Mouse (Mus musculus): ENCODE measurements around the gene Thsd1. TPM values are rescaled to one million over a fixed set of nuclear protein-coding genes. Genes with fewer than 3 reads are reported as not detected.

Thsd1 gene
- polyA plus RNA-seq (2014; fragmentation: Illumina TruSeq; extraction: RNeasy Lipid Tissue Mini Kit (QIAGEN cat#74804); ENCODE audit: low read depth, low replicate concordance): 3.3 TPM

DNA sequence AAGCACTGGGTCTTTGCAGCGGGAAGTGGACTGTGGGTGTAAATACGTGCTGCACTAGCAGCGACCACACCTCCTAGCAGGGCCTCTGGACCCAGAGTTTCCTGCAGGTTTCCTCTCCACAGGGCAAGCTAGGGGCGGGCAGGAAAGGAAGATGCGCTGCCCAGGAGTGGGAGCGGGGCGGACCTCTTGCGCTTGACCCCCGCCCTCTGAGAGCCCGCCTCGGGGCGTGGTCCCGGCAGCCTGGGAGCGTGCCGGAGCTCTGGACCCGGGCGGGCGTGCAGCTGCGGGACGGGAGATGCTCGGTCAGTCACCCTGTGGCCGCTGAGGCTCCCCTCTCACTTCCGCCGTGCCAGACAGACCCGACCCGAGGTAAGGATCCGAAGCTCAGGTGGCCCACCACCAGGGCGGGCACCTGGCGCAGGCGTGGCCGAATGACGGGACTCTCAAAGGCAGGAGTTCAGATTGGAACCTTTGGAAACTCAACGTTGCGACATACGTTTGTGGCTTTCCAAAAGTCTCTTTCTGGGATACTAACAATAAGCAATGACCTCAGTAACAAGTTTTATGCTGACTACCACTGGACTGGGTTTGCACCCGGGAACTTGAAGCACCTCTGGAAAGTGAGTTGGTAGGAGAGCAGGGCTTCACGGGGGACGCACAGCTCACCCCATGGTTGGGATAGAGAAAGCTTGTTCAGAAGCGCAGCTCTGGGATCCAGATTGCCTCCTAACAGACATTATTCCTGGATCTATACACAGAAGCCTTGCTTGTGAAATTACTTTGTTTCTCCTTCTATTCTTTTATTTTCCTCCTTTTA lies at the start of gene Thsd1:
TSS of gene Thsd1 (plus strand) at position 253 of the 817 bp plus-strand sequence.

DNA sequence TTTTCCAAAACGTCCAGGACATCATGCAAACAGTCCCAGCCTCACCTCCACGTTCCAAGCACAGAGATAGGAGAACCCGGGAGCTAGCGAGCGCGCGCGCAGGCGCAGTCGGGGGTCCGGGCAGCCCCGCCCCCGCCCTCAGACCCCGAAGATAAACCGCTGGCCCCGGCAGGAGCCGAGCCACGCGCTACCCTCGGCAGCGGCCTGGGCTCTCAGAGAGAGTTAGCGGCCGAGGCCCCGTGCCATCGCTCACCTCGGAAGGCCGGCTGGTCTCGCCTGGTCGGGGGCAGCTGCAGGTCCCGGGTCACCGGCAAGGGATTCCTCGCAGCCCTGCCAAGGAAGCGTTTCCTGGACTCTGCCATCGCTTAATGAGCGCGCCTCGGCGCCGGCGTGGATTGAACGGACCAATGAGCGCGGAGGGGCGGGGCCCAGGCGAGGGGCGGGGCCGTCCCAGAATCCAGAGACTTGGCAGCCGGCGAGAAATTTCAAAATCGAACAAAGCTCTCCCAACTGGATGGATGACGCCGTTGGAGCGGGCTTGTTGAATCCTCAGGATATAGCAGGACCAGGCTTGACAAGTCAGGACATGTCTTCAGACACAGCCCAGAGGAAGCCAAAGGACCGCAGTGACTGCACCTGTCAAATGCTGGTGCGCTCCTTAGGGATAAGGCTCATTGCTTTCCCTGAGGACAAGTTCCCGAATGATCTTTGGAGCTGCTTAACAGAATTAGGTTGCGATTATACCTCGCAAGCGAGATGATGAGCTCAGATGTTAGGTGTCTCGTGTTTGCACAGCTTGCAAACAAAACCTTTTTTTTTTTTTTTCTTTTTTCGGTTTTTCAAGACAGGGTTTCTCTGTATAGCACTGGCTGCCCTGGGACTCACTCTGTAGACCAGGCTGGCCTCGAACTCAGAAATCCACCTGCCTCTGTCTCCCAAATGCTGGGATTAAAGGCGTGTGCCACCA lies 41.4 kb upstream of the Thsd1 start, which contains the start of gene Ckap2:
TSS of gene Ckap2 (minus strand) at position 389 of the 967 bp plus-strand sequence.

DNA sequence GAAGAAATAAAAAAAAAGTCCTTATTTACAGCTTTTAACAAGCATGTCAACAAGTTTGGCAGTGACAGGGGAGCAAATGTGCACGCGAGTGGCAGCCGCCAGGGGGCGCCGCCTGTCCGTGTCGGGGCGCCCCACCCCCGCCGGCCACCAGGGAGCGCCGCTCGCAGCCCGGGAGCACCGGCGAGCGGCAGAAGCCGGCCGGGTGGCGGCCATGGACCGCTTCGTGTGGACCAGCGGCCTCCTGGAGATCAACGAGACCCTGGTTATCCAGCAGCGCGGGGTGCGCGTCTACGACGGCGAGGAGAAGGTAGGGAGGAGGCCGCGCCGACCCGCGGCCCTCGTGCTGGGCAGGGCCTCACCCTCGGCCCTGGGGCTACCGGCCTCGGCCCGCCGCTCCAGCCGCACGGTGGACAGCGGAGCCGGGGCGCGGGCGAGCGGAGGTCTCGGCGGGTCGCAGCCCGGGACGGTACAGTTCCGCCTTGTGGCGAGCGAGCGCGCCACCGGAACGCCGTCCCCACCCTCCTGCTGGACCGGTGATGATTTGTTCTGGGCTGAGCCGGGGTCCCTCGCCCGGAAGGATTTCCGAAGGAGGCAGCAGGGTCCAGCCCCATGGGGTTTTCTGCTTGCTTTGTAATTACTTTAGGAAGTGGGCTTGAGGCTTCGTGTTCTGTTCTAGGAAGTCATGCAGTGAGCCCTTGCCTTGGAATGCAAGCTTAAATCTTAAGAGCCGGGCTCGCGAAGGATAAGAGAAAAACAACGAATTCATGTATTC lies 34.3 kb upstream of the Thsd1 start, which contains the start of gene Vps36:
TSS of gene Vps36 (plus strand) at position 150 of the 772 bp plus-strand sequence.

DNA sequence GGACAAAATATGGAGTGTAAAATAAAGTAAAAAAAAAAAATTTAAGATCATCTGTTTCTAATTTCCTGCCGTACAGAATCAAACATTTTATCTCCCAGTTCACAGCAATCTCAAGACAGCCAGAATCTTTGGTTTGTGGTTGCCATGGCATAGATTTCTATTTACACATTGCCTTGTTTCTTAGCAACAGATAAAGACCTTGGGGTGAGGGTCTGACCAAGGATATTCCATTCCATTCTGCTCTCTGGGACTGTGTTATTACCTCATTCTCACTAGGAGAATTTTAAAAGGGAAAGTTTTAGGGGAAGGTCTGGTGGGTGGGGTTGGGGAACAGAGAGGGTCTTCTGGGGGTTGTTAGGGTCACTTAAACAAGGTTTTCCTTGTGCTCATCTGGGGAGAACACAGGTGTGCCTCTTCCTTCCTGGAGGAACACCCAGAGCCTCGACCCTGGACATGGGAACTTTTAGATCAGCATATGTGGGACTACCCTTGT lies 55.9 kb downstream of the Thsd1 start, which contains the start of gene Tpte:
TSS of gene Tpte (plus strand) at position 443 of the 493 bp plus-strand sequence.

Other genes starting within 250 kb of the Thsd1 start
- 0.17 TPM for gene Atp7b, start 167.0 kb upstream of the Thsd1 start, polyA plus RNA-seq (2014; fragmentation: Illumina TruSeq; extraction: RNeasy Lipid Tissue Mini Kit (QIAGEN cat#74804); ENCODE audit: low read depth, low replicate concordance)
- gene Alg11, start 166.6 kb upstream of the Thsd1 start, polyA plus RNA-seq (2014; fragmentation: Illumina TruSeq; extraction: RNeasy Lipid Tissue Mini Kit (QIAGEN cat#74804); ENCODE audit: low read depth, low replicate concordance): 9.1 TPM
- 1.5 TPM for gene Nek5, start 102.3 kb upstream of the Thsd1 start, polyA plus RNA-seq (2014; fragmentation: Illumina TruSeq; extraction: RNeasy Lipid Tissue Mini Kit (QIAGEN cat#74804); ENCODE audit: low read depth, low replicate concordance)
- 2.4 TPM for gene Nek3, start 60.9 kb upstream of the Thsd1 start, polyA plus RNA-seq (2014; fragmentation: Illumina TruSeq; extraction: RNeasy Lipid Tissue Mini Kit (QIAGEN cat#74804); ENCODE audit: low read depth, low replicate concordance)
- 1.8 TPM for gene Ckap2, start 41.5 kb upstream of the Thsd1 start, polyA plus RNA-seq (2014; fragmentation: Illumina TruSeq; extraction: RNeasy Lipid Tissue Mini Kit (QIAGEN cat#74804); ENCODE audit: low read depth, low replicate concordance)
- gene Vps36, start 34.5 kb upstream of the Thsd1 start, polyA plus RNA-seq (2014; fragmentation: Illumina TruSeq; extraction: RNeasy Lipid Tissue Mini Kit (QIAGEN cat#74804); ENCODE audit: low read depth, low replicate concordance): 15.9 TPM
- gene Tpte, start 56.1 kb downstream of the Thsd1 start, polyA plus RNA-seq (2014; fragmentation: Illumina TruSeq; extraction: RNeasy Lipid Tissue Mini Kit (QIAGEN cat#74804); ENCODE audit: low read depth, low replicate concordance): 0.15 TPM
- gene Slc25a15, start 171.3 kb downstream of the Thsd1 start, polyA plus RNA-seq (2014; fragmentation: Illumina TruSeq; extraction: RNeasy Lipid Tissue Mini Kit (QIAGEN cat#74804); ENCODE audit: low read depth, low replicate concordance): 9.5 TPM
- 16.3 TPM for gene Mrps31, start 184.0 kb downstream of the Thsd1 start, polyA plus RNA-seq (2014; fragmentation: Illumina TruSeq; extraction: RNeasy Lipid Tissue Mini Kit (QIAGEN cat#74804); ENCODE audit: low read depth, low replicate concordance)

All from adipose tissue, adult 10 weeks (tissue).